Mouse (Mus musculus) testis, adult 2 months (tissue): ENCODE measurements at regions not wholly inside any gene's neighbourhood (a gene's known extent, or its start where the extent isn't known, plus 50 kb on each side); places are given as distances from the start of the nearest gene placed in this dataset.

Experiments
- H3K27ac ChIP-seq: fragments of 200-500 bp; 2 replicates; pipeline ENCODE4 v1.5.1; 2012; ENCODE audit warnings: low read depth, low read length; ENCODE audit not compliant: control insufficient read depth, insufficient read depth
- H3K27me3 ChIP-seq: fragments of 200-500 bp; 2 replicates; pipeline ENCODE4 v1.6.1; 2012; ENCODE audit warnings: mild to moderate bottlenecking, low read length, moderate library complexity; ENCODE audit not compliant: control insufficient read depth, insufficient read depth
- H3K36me3 ChIP-seq: fragments of 200-500 bp; 2 replicates; pipeline ENCODE4 v1.6.1; 2012; ENCODE audit warnings: mild to moderate bottlenecking, low read length; ENCODE audit not compliant: control insufficient read depth, insufficient read depth
- H3K4me1 ChIP-seq: fragments of 200-500 bp; 2 replicates; pipeline ENCODE4 v1.6.1; 2012; ENCODE audit warnings: low read length; ENCODE audit not compliant: control insufficient read depth, insufficient read depth
- H3K4me3 ChIP-seq: fragments of 200-500 bp; 2 replicates; pipeline ENCODE4 v1.5.1; 2012; ENCODE audit warnings: low read depth, mild to moderate bottlenecking, low read length, moderate library complexity, mixed read lengths; ENCODE audit not compliant: control insufficient read depth
- CTCF ChIP-seq: fragments of 200-500 bp; IDR thresholded peaks from 2 replicates; pipeline ENCODE4 v1.5.1; 2012; ENCODE audit warnings: low read depth, mild to moderate bottlenecking, inconsistent platforms, low read length, moderate library complexity; ENCODE audit not compliant: control insufficient read depth, insufficient read depth, insufficient replicate concordance
- POLR2A ChIP-seq: fragments of 200-500 bp; IDR thresholded peaks from 2 replicates; pipeline ENCODE4 v1.6.1; 2012; ENCODE audit warnings: low read depth, mild to moderate bottlenecking, inconsistent platforms, low read length, moderate library complexity; ENCODE audit not compliant: control insufficient read depth

GRCm38 (mm10) chr1:19681024-19681778 lies 472.5 kb downstream of the Tfap2b start:
- no peaks in the 10 kb centered on the region for H3K4me1 ChIP-seq
- H3K27me3 ChIP-seq = no peaks in the 10 kb centered on the region
- TF ChIP-seq CTCF (no peak), POLR2A (no peak)
- H3K27ac ChIP-seq = no peak overlapping the region
- H3K4me3 ChIP-seq = no peak overlapping the region
- H3K36me3 ChIP-seq = no peaks in the 10 kb centered on the region
